Mouse (Mus musculus): ENCODE measurements around the gene Hunk. TPM values are rescaled to one million over a fixed set of nuclear protein-coding genes. Genes with fewer than 3 reads are reported as not detected.

The Hunk gene
- total RNA-seq, 2 experiments from 2014 or later: 7.2 to 8.4 TPM

Other genes with a start within 250 kb of the Hunk start
- 10 to 100 TPM; 14.7 to 18.2 TPM for gene Tiam1, start 242.2 kb upstream of the Hunk start, total RNA-seq (2021)
- gene Sod1, start 165.3 kb upstream of the Hunk start, total RNA-seq (2021): 100 to 1,000 TPM; 499 to 512 TPM
- gene Scaf4, start 101.5 kb upstream of the Hunk start, total RNA-seq (2021): 10 to 100 TPM; 31.1 to 36.3 TPM